Mouse (Mus musculus): ENCODE data around the gene Fxn. TPM values are rescaled to one million over a fixed set of nuclear protein-coding genes. Genes with fewer than 3 reads are reported as not detected.

The Fxn gene
- polyA plus RNA-seq (2017; shearing (Covaris generic)) = 10 to 100 TPM; 18.6 to 24.7 TPM

GRCm38 (mm10) chr19:24280601-24281228 lies at the start of gene Fxn:
Gene Fxn (minus strand): TSS chr19:24280605.

GRCm38 (mm10) chr19:24224500-24225304 lies 55.7 kb downstream of the Fxn start, which contains the start of gene Tjp2:
Gene Tjp2 (minus strand): TSS chr19:24225030.

Other genes starting within 250 kb of the Fxn start
- gene Fam189a2, start 249.6 kb downstream of the Fxn start, polyA plus RNA-seq (2017; shearing (Covaris generic)) = under 1 TPM in 1 of 2 experiments, not detected in 1; 0.18 TPM
- gene Tjp2, start 55.6 kb downstream of the Fxn start, polyA plus RNA-seq (2017; shearing (Covaris generic)) = 10 to 100 TPM; 19.3 to 21.5 TPM
- 10 to 100 TPM; 45.3 to 71.4 TPM for gene Fam122a, start 196.8 kb upstream of the Fxn start, polyA plus RNA-seq (2017; shearing (Covaris generic))